Mouse (Mus musculus): ENCODE data around the gene Cacng1.

Cacng1 gene

GRCm38 (mm10) chr11:107716332-107716938 is at the start of gene Cacng1:
TSS of gene Cacng1 (minus strand) at chr11:107716522.
- no peak for DNase-seq

DNA sequence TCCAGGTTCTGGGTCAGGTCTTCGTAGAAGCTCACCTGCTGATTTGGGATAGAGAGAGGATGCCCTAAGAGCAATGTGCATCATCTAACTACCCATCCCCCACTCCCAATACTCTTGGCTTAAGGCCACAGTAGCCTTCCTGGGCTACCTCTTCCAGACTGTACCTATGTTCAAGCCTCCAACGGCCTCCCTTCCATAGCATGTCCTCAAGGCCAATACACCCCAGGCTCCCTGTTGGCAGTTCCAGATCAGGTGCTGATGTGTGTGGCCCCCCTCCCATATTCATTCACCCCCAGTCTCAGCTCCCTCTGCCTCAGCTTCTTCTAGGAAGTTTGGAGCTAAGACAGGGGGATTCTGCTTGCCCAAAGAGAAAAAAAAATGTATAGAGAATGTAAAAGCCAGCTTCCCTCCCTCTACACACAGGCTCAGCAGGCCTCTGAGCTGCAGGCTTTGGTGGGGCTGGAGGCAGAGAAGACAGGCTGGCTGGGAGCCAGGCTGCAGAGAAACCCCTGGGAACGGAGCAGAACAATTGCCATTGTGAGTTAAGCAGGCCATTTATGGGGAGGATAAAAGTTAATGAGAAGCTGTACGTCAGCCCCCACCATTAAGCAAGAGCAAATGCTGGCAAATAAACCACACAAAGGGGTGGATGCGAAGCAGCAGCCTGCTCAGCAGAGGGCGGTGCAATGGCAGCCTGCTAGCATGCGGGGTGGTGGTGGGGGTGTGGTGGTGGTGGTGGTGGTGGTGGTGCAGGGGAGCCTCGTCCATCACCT is 46.6 kb upstream of the Cacng1 start:
- DNase-seq, result no peak

DNA sequence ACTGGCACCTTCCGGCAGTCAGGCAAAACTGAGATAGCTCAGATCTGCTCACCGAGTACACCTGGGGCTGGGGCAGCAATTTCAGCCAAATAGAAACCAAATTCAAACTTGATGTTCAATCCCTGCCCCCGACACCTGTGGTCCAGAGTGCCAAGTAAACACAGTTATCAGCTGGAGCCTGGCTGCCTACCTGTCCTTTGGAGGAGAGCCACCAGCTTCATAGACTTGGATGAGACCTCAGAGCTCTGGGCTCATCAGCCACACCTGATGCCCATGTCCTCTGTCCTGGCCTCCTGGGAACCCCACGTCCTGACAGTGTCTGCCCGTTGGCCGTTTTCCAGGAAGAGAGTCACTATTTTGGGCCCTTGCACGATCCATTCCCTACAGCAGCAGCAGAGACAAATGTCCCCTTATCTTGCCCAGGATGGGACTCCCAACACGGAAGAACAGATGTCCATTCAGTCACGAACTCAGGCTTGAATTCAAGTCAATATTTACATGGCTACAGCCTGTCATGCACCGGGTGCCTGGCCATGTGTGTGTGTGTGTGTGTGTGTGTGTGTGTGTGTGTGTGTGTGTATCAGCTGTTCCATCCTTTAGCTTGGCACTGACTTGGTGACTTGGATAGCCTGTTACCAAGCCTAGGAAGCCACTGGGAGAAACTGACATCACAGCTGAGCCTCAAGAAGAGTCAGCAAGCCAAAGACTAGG is 45.6 kb upstream of the Cacng1 start:
- DNase-seq, result no peak

DNA sequence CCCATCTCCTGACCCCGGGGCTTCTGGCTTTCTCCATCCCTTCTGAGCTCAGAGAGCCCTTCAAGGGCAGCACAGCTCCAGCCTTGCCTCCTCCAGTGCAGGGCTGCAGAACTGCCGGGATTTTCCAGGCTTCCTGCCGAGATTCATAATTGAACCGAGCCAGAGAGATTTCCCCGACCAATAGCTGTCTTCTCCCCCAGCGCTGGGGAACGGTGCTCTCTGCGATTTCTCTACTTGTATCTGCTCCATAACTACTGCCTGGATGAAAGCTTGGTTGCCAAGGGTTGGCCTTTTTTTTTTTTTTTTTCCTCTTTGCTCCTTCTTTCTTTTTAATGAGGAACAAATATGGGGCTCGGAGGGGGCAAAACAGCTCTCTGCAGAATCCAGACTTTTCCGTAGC is 43.7 kb upstream of the Cacng1 start:
- no peak for DNase-seq

GRCm38 (mm10) chr11:107759516-107759915 is 43.2 kb upstream of the Cacng1 start:
- DNase-seq, result no peak

DNA sequence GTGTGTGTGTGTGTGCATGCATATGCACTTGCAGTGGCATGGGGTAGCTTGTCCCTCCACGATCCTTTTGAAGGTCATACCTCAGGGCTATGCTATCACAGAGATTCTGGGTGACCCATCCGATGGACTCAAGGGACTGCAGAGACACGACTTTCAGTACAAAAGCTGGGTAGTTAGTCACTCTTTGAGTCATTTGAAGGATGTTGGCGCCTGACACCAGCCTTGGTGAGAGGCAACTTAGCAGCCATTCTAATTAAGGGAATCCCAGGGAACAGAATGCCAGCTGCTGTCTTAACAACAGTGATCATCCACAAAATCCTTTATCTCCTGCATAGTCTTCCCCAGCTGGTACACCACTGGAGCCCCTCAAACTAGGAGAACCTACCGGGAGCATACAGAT is 32.8 kb upstream of the Cacng1 start:
- DNase-seq, result no peak

GRCm38 (mm10) chr11:107748243-107749035 is 32.1 kb upstream of the Cacng1 start:
- DNase-seq, result no peak

DNA sequence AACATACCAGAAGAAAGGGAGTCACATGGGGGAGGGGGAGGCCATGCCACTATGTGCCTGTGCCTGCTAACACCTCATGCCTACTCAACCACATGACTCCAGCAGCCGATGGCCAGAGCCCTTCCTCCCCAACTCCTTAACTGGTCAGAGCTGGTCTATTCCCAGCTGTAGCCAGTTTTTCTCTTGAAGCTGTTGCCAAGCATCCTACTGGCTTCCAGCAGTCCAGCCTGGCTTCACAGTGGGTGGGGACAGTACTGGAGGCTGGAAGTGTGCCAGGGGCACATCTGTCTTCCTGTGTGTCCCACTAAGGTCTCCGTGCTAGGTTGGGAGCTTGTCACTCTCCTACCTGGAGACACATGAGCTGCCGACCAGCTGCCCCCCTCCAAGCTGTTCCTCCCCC is 26.8 kb upstream of the Cacng1 start:
- peak; percentile 27 for DNase-seq

DNA sequence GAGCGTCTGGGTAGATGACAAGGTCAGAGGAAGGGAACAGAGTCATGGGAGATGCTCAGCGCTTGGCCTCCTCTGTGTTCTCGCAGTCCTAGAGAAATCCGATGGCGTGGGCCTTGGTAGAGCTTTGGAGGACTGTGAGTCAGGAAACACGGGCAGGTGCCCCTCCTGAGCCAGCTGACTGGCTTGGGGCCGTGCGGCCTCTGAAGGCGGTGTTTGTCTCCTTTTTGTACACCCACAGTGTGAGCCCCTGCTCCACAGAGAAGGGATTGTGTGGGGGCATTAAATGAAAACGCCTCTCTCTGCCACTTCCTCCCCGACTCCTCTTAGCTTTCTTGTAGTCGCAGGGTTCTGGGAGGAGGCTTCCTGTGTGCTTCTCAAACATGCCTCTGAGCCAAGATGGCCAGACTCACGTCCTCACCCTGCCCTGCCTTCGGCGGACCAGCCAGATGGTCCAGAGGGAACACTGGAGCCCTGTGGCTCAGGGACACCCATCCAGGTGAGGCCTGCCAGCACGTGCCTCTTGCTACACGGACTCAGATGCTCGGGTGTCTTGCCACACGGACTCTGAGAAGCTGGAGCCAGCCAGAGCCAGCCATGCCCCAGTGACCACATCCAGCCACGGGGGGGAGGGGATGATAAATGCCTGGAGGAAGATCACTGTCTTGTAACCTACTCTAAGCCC is 22.2 kb upstream of the Cacng1 start:
- DNase-seq, result no peak

GRCm38 (mm10) chr11:107737886-107738285 is 21.6 kb upstream of the Cacng1 start:
- no peak for DNase-seq

DNA sequence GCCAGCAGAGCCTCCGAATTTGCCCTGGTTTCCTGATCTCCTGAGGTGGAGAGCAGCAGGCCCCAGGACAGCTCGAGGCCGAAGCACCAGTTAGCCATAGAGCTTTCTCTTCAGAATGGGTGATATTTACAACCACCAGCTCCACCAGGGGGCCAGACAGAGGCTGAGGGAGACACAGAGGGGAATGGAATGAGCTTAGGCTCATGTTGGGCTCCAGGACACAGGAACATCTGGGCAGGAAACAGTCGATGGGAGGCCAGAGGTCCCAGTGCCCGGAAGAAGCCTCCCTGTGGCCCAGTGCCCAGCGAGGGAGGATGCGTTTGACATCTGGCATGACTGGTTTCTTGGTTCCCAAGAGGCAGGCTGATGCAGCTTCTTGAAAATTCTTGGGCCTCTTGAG is 17.8 kb upstream of the Cacng1 start:
- DNase-seq, result peak; percentile 30

GRCm38 (mm10) chr11:107731498-107731897 is 15.2 kb upstream of the Cacng1 start:
- DNase-seq, result no peak

DNA sequence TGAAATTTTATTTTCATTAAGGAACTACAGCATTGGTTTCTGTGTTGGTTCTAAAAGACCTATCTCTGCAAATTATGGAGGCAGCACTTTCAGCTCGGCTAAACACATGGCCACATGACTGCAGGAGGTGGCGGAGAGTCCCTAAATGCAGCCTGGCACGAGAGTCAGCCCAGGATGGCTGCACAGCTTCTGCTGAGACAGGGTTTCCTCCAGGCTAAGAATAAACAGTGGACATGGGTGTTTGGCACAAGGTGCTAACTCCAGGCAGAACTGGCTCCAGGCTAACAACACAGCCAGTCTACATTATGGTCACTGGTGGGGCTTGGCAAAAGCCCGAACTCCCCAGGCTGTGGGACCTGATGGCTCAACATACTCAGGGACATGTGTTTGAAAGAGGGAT is 14.6 kb upstream of the Cacng1 start:
- peak; percentile 8 for DNase-seq

- DNase-seq, result no peak
Measured at GRCm38 (mm10) chr11:107729141-107729540, 12.8 kb upstream of the Cacng1 start.

- DNase-seq, result no peak
Measured at GRCm38 (mm10) chr11:107728073-107728863, 11.9 kb upstream of the Cacng1 start.

- no peak for DNase-seq
Measured at GRCm38 (mm10) chr11:107724603-107725002, 8.3 kb upstream of the Cacng1 start.

DNA sequence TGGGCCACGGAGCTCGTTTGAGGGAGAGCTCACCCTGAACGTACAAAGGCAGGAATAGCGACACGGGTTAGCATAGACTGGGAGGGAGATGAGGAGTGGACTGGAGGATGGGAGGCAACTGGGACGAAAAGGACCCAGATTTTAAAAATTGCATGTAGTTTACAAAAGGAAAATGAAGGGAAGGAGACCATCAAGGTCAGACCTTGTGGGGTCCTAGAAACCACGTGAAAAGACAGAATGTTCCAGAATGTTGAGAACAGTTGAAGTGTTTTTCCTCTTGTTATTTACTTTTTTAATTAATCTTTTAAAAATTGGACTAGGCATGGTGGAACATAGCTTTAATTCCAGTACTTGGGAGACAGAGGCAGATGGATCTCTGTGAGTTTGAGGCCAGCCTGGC is 4.7 kb upstream of the Cacng1 start:
- DNase-seq, result no peak

DNA sequence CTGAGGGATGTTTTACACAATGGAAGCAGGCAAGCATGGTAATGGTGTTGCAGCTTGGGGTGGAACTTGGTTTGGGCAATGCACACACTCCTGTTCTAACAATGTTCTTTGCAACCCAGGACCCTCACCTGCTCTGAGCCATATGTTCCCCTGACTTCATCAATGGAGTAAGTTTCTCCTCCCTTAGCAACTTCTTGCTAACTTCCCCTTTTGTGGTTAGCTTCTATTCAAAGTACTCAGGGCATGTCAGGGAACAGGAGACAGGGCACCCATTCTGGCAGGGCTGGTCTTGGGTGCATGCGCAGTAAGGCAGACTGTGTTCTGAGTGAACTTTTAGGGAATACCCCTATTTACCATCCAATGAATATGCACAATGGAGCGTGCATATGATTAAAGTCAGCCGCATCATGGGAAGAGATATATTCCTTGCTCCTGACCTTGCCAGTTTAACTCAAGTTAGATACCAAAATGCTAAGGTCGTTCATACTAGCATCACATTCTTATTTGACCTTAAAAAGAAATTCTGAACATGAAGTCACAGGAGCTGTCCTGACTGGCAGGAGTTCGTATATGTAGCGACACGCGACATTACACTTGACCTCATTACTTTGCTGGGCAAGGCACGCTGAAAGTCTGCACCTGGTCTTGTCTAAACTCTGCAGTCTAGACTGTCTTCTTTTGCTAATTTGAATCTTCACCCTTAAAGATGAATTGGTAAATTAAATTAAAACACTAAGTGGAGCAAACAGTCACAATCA is 4.1 kb upstream of the Cacng1 start:
- no peak for DNase-seq

DNA sequence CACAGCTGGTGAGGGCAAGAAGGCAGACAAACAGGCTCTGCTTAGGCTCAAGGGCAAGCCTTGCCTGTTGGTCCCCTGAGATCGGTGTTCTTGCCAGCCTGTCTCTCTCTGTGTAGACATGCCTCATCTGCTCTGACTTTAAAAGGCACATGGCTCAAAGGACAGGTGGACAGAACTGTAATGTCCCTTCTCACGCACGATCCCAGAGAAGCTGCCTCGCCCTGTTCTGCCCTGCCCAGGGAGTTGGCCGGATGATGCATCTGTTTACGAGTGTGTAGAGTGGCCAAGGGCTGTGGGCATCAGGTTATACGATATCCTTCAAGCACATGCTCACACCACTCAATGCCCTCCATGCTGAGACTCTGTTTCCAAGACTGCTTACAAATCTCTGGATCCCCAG is 2.0 kb downstream of the Cacng1 start:
- DNase-seq, result no peak

GRCm38 (mm10) chr11:107710379-107710778 is 5.9 kb downstream of the Cacng1 start:
- DNase-seq, result no peak
